Mouse (Mus musculus) forebrain, embryonic 15.5 days (tissue): ENCODE data around the gene Ddi2. TPM values are rescaled to one million over a fixed set of nuclear protein-coding genes. Genes with fewer than 3 reads are reported as not detected.

Experiments
- ATAC-seq: fragments of 200-750 bp; cut with Nextera tagmentation; replicated peaks from 2 replicates; pipeline ENCODE4 v1.8.0; 2017; ENCODE audit warnings: mild to moderate bottlenecking, moderate TSS enrichment, moderate library complexity
- H3K27ac ChIP-seq: fragments of 300-500 bp; sonication (generic); replicated peaks from 2 replicates; pipeline ENCODE4 v1.5.1; 2015; ENCODE audit warnings: mild to moderate bottlenecking, inconsistent platforms
- H3K27me3 ChIP-seq: fragments of 300-500 bp; sonication (generic); 2 replicates; pipeline ENCODE4 v1.6.1; 2015; ENCODE audit warnings: inconsistent platforms
- H3K36me3 ChIP-seq: fragments of 300-500 bp; sonication (generic); 2 replicates; pipeline ENCODE4 v1.6.1; 2015; ENCODE audit warnings: mild to moderate bottlenecking, inconsistent platforms
- H3K4me1 ChIP-seq: fragments of 300-500 bp; sonication (generic); 2 replicates; pipeline ENCODE4 v1.6.1; 2015; ENCODE audit warnings: inconsistent platforms
- H3K4me2 ChIP-seq: fragments of 300-500 bp; sonication (generic); replicated peaks from 2 replicates; pipeline ENCODE4 v1.6.1; 2015; ENCODE audit warnings: mild to moderate bottlenecking, inconsistent platforms
- H3K4me3 ChIP-seq: fragments of 300-500 bp; sonication (generic); 2 replicates; pipeline ENCODE4 v1.5.1; 2015; ENCODE audit warnings: mild to moderate bottlenecking, inconsistent platforms
- H3K9ac ChIP-seq: fragments of 300-500 bp; sonication (generic); replicated peaks from 2 replicates; pipeline ENCODE4 v1.6.1; 2015; ENCODE audit warnings: mild to moderate bottlenecking, inconsistent platforms
- H3K9me3 ChIP-seq: fragments of 300-500 bp; sonication (generic); 2 replicates; pipeline ENCODE4 v1.6.1; 2016; ENCODE audit warnings: inconsistent platforms
- WGBS: fragments of 180-500 bp; shearing (Covaris S2); methylation state at CpG from one replicate; pipeline ENCODE4 v1.1.7; 2015; ENCODE audit warnings: mixed read lengths; 5-methylcytosine and 5-hydroxymethylcytosine counted together
- polyA plus RNA-seq: library from polyadenylated mRNA; unstranded; fragments of >200 nt; fragmentation: Nextera tagmentation; extraction: Ambion mirVana; gene quantifications from 2 replicates; pipeline ENCODE4 v1.2.1, GENCODE M21; 2015

Ddi2 gene
- polyA plus RNA-seq, 1 experiment from 2014 or later, result 14.6 TPM

DNA sequence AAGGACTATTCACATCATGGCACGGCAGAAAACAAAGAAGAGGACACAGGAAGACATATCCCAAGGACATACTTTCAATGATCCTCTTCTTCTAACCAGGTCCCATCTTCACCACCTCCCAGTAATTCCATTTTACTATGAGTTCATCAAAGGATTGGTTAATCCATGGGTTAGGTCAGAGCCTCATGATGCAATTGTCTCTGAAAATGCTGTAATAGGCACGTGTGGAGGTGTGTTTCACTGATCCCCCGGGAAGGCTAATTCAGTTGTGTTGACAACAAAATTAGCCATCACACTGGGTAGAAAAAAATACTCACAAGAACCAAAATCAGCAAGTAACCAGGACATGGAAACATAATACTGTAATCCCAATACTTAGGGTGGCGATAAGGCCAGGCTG lies 5.6 kb downstream of the Ddi2 start:
- WGBS, result 80% methylated on average over 4 of the region's 4 CpGs
- Histone ChIP-seq H3K4me1 (peaks cover 15% of the 10 kb centered on the region), H3K27ac (no peak overlapping the region), H3K36me3 (peaks cover 11% of the 10 kb centered on the region; the same call in 1 of the 2 replicates), H3K9me3 (no peaks in the 10 kb centered on the region), H3K4me2 (no peak overlapping the region), H3K4me3 (no peak overlapping the region), H3K27me3 (no peaks in the 10 kb centered on the region), H3K9ac (no peak overlapping the region)
- ATAC-seq, result no peak

GRCm38 (mm10) chr4:141715027-141715426 lies 8.2 kb downstream of the Ddi2 start:
- no peak overlapping the region for H3K4me3 ChIP-seq
- no peak for ATAC-seq

GRCm38 (mm10) chr4:141713598-141714142 lies 9.5 kb downstream of the Ddi2 start:
- H3K27me3 ChIP-seq, result no peaks in the 10 kb centered on the region
- H3K9me3 ChIP-seq, result no peaks in the 10 kb centered on the region
- H3K27ac ChIP-seq, result no peak overlapping the region
- no peaks in the 10 kb centered on the region for H3K4me1 ChIP-seq
- ATAC-seq, result no peak
- H3K4me2 ChIP-seq, result no peak overlapping the region
- H3K4me3 ChIP-seq, result no peak overlapping the region
- no peak overlapping the region for H3K9ac ChIP-seq
- 87% methylated on average over 5 of the region's 5 CpGs for WGBS
- H3K36me3 ChIP-seq, result peaks cover 31% of the 10 kb centered on the region

More at GRCm38 (mm10) chr4:141715027-141715426, 8.2 kb downstream of the Ddi2 start:
- H3K4me1 ChIP-seq, result no peaks in the 10 kb centered on the region
- H3K27ac ChIP-seq, result no peak overlapping the region
- no peaks in the 10 kb centered on the region for H3K27me3 ChIP-seq
- H3K9me3 ChIP-seq, result no peaks in the 10 kb centered on the region
- WGBS, result 73% methylated on average over 2 of the region's 2 CpGs
- H3K9ac ChIP-seq, result no peak overlapping the region
- peaks cover 25% of the 10 kb centered on the region for H3K36me3 ChIP-seq
- H3K4me2 ChIP-seq, result no peak overlapping the region

- no peaks in the 10 kb centered on the region for H3K27me3 ChIP-seq
- no peaks in the 10 kb centered on the region for H3K4me1 ChIP-seq
- ATAC-seq, result no peak
- H3K4me3 ChIP-seq, result no peak overlapping the region
- no peaks in the 10 kb centered on the region for H3K9me3 ChIP-seq
- H3K9ac ChIP-seq, result no peak overlapping the region
- H3K4me2 ChIP-seq, result no peak overlapping the region
- H3K36me3 ChIP-seq, result peaks cover 56% of the 10 kb centered on the region
- WGBS, result 96% methylated on average over 1 of the region's 1 CpGs
- H3K27ac ChIP-seq, result no peak overlapping the region
These were observed 12.0 kb downstream of the Ddi2 start for GRCm38 (mm10) chr4:141711250-141711649.

GRCm38 (mm10) chr4:141708971-141709370 lies 14.2 kb downstream of the Ddi2 start:
- ATAC-seq, result no peak
- 99% methylated on average over 2 of the region's 2 CpGs for WGBS
- Histone ChIP-seq H3K4me2 (no peak overlapping the region), H3K9ac (no peak overlapping the region), H3K27ac (no peak overlapping the region), H3K36me3 (peaks cover 65% of the 10 kb centered on the region), H3K9me3 (no peaks in the 10 kb centered on the region), H3K4me1 (0 out of 2 replicates have a peak, but pooled peaks cover 3% of the 10 kb centered on the region), H3K4me3 (no peak overlapping the region), H3K27me3 (no peaks in the 10 kb centered on the region)

DNA sequence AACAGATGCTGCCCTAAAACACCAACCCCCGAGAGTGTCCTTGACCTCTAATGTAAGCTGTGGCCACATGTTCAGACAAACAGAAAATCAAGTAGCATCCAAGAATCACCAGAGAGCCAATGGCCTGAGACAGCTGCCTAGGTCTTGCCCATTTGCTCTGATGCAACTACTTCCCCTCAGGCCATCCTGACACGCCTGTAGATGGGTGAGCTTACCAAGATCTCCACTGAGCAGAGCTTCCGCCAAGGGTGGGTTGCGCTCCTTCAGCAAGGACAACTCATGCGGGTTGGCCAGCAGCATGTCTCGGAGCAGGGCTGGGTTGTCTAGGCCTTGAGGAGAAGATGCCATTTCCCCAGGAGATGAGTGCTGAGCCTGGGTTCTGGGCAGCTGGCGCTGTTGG lies 15.2 kb downstream of the Ddi2 start:
- Histone ChIP-seq H3K9me3 (no peaks in the 10 kb centered on the region), H3K27ac (no peak overlapping the region), H3K27me3 (no peaks in the 10 kb centered on the region), H3K36me3 (peaks cover 71% of the 10 kb centered on the region), H3K4me3 (no peak overlapping the region), H3K4me2 (no peak overlapping the region), H3K9ac (no peak overlapping the region), H3K4me1 (0 out of 2 replicates have a peak, but pooled peaks cover 3% of the 10 kb centered on the region)
- ATAC-seq, result no peak
- WGBS, result 93% methylated on average over 7 of the region's 7 CpGs

DNA sequence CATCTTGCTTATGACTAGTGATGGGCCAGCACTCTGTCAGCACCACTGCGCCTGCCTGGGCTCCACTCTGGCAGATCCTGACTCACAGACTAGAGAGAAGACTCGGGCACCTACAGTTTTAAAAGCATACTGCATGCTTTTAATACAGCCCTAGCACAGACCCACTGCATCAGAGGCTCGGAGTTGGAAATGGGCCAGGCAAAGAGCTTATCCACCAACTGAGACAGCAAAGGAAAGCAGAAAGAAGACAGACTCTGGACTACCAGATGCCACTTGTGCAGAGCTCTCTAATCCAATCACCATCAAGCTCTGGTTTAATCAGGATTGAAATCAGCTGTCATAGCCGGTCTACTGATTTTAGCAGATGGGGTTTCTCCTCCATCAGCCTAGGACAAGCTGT lies 17.9 kb downstream of the Ddi2 start:
- H3K4me1 ChIP-seq, result 0 out of 2 replicates have a peak, but pooled peaks cover 3% of the 10 kb centered on the region
- no peaks in the 10 kb centered on the region for H3K27me3 ChIP-seq
- peaks cover 69% of the 10 kb centered on the region for H3K36me3 ChIP-seq
- no peak overlapping the region for H3K4me2 ChIP-seq
- WGBS, result 65% methylated on average over 4 of the region's 4 CpGs
- H3K9me3 ChIP-seq, result no peaks in the 10 kb centered on the region
- peak; percentile 85 for ATAC-seq
- H3K27ac ChIP-seq, result peak overlapping the region; percentile 61
- H3K9ac ChIP-seq, result no peak overlapping the region
- H3K4me3 ChIP-seq, result no peak overlapping the region

GRCm38 (mm10) chr4:141704625-141705024 lies 18.6 kb downstream of the Ddi2 start:
- Histone ChIP-seq H3K27me3 (no peaks in the 10 kb centered on the region), H3K4me3 (no peak overlapping the region), H3K9ac (no peak overlapping the region), H3K4me2 (no peak overlapping the region), H3K27ac (peak overlapping the region; percentile 61), H3K36me3 (peaks cover 67% of the 10 kb centered on the region), H3K9me3 (no peaks in the 10 kb centered on the region), H3K4me1 (0 out of 2 replicates have a peak, but pooled peaks cover 3% of the 10 kb centered on the region)
- ATAC-seq, result no peak
- WGBS, result 87% methylated on average over 2 of the region's 2 CpGs

- Histone ChIP-seq H3K9ac (no peak overlapping the region), H3K36me3 (peaks cover 55% of the 10 kb centered on the region), H3K27ac (no peak overlapping the region), H3K4me1 (no peaks in the 10 kb centered on the region), H3K27me3 (no peaks in the 10 kb centered on the region), H3K4me3 (no peak overlapping the region), H3K4me2 (no peak overlapping the region), H3K9me3 (no peaks in the 10 kb centered on the region)
- ATAC-seq, result no peak
- WGBS, result 86% methylated on average over 8 of the region's 8 CpGs
These were observed 28.5 kb downstream of the Ddi2 start for GRCm38 (mm10) chr4:141694719-141695118.

DNA sequence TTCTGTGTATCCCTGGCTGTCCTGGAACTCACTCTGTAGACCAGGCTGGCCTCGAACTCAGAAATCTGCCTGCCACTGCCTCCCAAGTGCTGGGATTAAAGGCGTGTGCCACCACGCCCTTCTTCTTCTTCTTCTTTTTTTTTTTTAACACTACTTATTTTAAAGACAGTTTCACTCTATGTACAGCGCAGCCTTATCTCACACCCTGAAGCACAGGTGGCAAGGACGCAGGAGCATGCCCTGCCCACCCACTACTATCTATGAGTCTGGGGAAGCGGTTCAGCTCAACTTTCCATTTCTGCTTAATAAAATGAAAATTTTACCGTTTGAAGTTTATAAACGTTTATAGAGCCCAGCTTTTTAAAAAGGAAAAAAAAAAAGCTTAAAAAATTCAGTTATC lies 34.7 kb downstream of the Ddi2 start:
- no peaks in the 10 kb centered on the region for H3K27me3 ChIP-seq
- H3K9me3 ChIP-seq, result no peaks in the 10 kb centered on the region
- H3K4me1 ChIP-seq, result no peaks in the 10 kb centered on the region
- H3K4me2 ChIP-seq, result no peak overlapping the region
- no peak overlapping the region for H3K9ac ChIP-seq
- H3K27ac ChIP-seq, result no peak overlapping the region
- no peak for ATAC-seq
- 94% methylated on average over 8 of the region's 8 CpGs for WGBS
- H3K4me3 ChIP-seq, result no peak overlapping the region
- H3K36me3 ChIP-seq, result peaks cover 58% of the 10 kb centered on the region

- ATAC-seq, result no peak
- WGBS, result 66% methylated on average over 8 of the region's 8 CpGs
- no peak overlapping the region for H3K9ac ChIP-seq
- no peak overlapping the region for H3K4me3 ChIP-seq
- H3K27ac ChIP-seq, result no peak overlapping the region
- H3K9me3 ChIP-seq, result no peaks in the 10 kb centered on the region
- no peak overlapping the region for H3K4me2 ChIP-seq
- no peaks in the 10 kb centered on the region for H3K4me1 ChIP-seq
- H3K27me3 ChIP-seq, result no peaks in the 10 kb centered on the region
- peaks cover 56% of the 10 kb centered on the region for H3K36me3 ChIP-seq
These were observed 36.7 kb downstream of the Ddi2 start for GRCm38 (mm10) chr4:141686525-141686924.

- peaks cover 52% of the 10 kb centered on the region for H3K36me3 ChIP-seq
- 87% methylated on average over 3 of the region's 3 CpGs for WGBS
These were observed 37.1 kb downstream of the Ddi2 start for GRCm38 (mm10) chr4:141686093-141686492.

DNA sequence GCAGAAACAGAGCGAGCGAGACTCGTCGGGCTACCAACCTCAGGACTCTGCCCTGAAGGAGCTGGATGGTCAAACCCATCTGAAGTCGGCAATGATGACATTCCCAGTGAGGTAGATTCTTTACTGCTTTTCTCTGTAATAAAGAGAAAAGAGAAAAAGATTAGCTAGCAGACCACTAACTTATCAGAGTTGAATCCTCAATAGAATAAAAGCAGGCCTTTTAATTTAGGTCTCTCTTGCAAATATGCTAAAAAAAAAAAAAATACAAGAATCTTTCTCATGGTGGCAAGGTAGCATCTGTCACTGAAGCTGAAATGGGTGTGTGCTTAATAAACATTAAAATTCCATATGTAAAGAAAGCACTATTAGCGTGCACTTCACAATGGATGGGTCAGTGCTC lies 37.7 kb downstream of the Ddi2 start, which contains the start of gene Rsc1a1:
Rsc1a1 (minus strand) TSS at position 101 of the 400 bp plus-strand sequence.
- Histone ChIP-seq H3K36me3 (peaks cover 51% of the 10 kb centered on the region), H3K9ac (no peak within 1 kb of the TSS), H3K27me3 (no peaks in the 10 kb centered on the region), H3K27ac (no peak within 1 kb of the TSS), H3K4me3 (no peak within 1 kb of the TSS), H3K4me1 (no peaks in the 10 kb centered on the region), H3K9me3 (no peaks in the 10 kb centered on the region), H3K4me2 (no peak within 1 kb of the TSS)
- WGBS, result 90% methylated on average over 6 of the region's 6 CpGs
- ATAC-seq, result no peak

More at GRCm38 (mm10) chr4:141686093-141686492, 37.1 kb downstream of the Ddi2 start:
- Histone ChIP-seq H3K27me3 (no peaks in the 10 kb centered on the region), H3K4me2 (no peak overlapping the region), H3K27ac (no peak overlapping the region), H3K4me3 (no peak overlapping the region), H3K9me3 (no peaks in the 10 kb centered on the region), H3K4me1 (no peaks in the 10 kb centered on the region), H3K9ac (no peak overlapping the region)
- no peak for ATAC-seq
